Mouse (Mus musculus) forebrain, embryonic 15.5 days (tissue): Measurements from ENCODE around the gene Rnf207. TPM values are rescaled to one million over a fixed set of nuclear protein-coding genes. Genes with fewer than 3 reads are reported as not detected.
A peak's percentile ranks its signal among the peaks of the same experiment; 100 is the strongest.

Source experiments
- ATAC-seq: fragments of 200-750 bp; cut with Nextera tagmentation; replicated peaks from 2 replicates; pipeline ENCODE4 v1.8.0; 2017; ENCODE audit warnings: mild to moderate bottlenecking, moderate TSS enrichment, moderate library complexity
- H3K27ac ChIP-seq: fragments of 300-500 bp; sonication (generic); replicated peaks from 2 replicates; pipeline ENCODE4 v1.5.1; 2015; ENCODE audit warnings: mild to moderate bottlenecking, inconsistent platforms
- H3K27me3 ChIP-seq: fragments of 300-500 bp; sonication (generic); 2 replicates; pipeline ENCODE4 v1.6.1; 2015; ENCODE audit warnings: inconsistent platforms
- H3K36me3 ChIP-seq: fragments of 300-500 bp; sonication (generic); 2 replicates; pipeline ENCODE4 v1.6.1; 2015; ENCODE audit warnings: mild to moderate bottlenecking, inconsistent platforms
- H3K4me1 ChIP-seq: fragments of 300-500 bp; sonication (generic); 2 replicates; pipeline ENCODE4 v1.6.1; 2015; ENCODE audit warnings: inconsistent platforms
- H3K4me2 ChIP-seq: fragments of 300-500 bp; sonication (generic); replicated peaks from 2 replicates; pipeline ENCODE4 v1.6.1; 2015; ENCODE audit warnings: mild to moderate bottlenecking, inconsistent platforms
- H3K4me3 ChIP-seq: fragments of 300-500 bp; sonication (generic); 2 replicates; pipeline ENCODE4 v1.5.1; 2015; ENCODE audit warnings: mild to moderate bottlenecking, inconsistent platforms
- H3K9ac ChIP-seq: fragments of 300-500 bp; sonication (generic); replicated peaks from 2 replicates; pipeline ENCODE4 v1.6.1; 2015; ENCODE audit warnings: mild to moderate bottlenecking, inconsistent platforms
- H3K9me3 ChIP-seq: fragments of 300-500 bp; sonication (generic); 2 replicates; pipeline ENCODE4 v1.6.1; 2016; ENCODE audit warnings: inconsistent platforms
- WGBS: fragments of 180-500 bp; shearing (Covaris S2); methylation state at CpG from one replicate; pipeline ENCODE4 v1.1.7; 2015; ENCODE audit warnings: mixed read lengths; 5-methylcytosine and 5-hydroxymethylcytosine counted together
- polyA plus RNA-seq: library from polyadenylated mRNA; unstranded; fragments of >200 nt; fragmentation: Nextera tagmentation; extraction: Ambion mirVana; gene quantifications from 2 replicates; pipeline ENCODE4 v1.2.1, GENCODE M21; 2015

Rnf207 gene
- polyA plus RNA-seq, 1 experiment from 2014 or later, result 2.9 TPM

- peak; percentile 38 for ATAC-seq
- no peaks in the 10 kb centered on the region for H3K9me3 ChIP-seq
- peaks cover 40% of the 10 kb centered on the region for H3K4me1 ChIP-seq
- peak overlapping the region; percentile 58 for H3K4me2 ChIP-seq
- H3K27ac ChIP-seq, result no peak overlapping the region
- H3K9ac ChIP-seq, result peak overlapping the region; percentile 41
- WGBS, result under 1% methylated on average over 39 of the region's 39 CpGs
- H3K27me3 ChIP-seq, result peaks cover 89% of the 10 kb centered on the region
- H3K36me3 ChIP-seq, result no peaks in the 10 kb centered on the region
- peak overlapping the region; percentile 36 for H3K4me3 ChIP-seq
Measured at GRCm38 (mm10) chr4:152290385-152290784, 28.4 kb downstream of the Rnf207 start.

- Histone ChIP-seq H3K9me3 (no peaks in the 10 kb centered on the region), H3K36me3 (no peaks in the 10 kb centered on the region), H3K4me3 (no peak overlapping the region), H3K4me2 (no peak overlapping the region), H3K27me3 (peaks cover 90% of the 10 kb centered on the region), H3K4me1 (peaks cover 42% of the 10 kb centered on the region), H3K27ac (no peak overlapping the region), H3K9ac (no peak overlapping the region)
- ATAC-seq, result no peak
- 37% methylated on average over 18 of the region's 18 CpGs for WGBS
Measured at GRCm38 (mm10) chr4:152288398-152288945, 30.3 kb downstream of the Rnf207 start.

GRCm38 (mm10) chr4:152287317-152288120 lies 31.3 kb downstream of the Rnf207 start:
- Histone ChIP-seq H3K27ac (no peak overlapping the region), H3K36me3 (no peaks in the 10 kb centered on the region), H3K4me3 (no peak overlapping the region), H3K27me3 (peaks cover 90% of the 10 kb centered on the region), H3K4me2 (peak overlapping the region; percentile 65), H3K4me1 (peaks cover 51% of the 10 kb centered on the region), H3K9ac (no peak overlapping the region), H3K9me3 (no peaks in the 10 kb centered on the region)
- 8% methylated on average over 19 of the region's 19 CpGs for WGBS
- no peak for ATAC-seq

- no peaks in the 10 kb centered on the region for H3K36me3 ChIP-seq
- H3K4me2 ChIP-seq, result peak overlapping the region; percentile 65
- H3K9ac ChIP-seq, result peak overlapping the region; percentile 43; the same call in 1 of the 2 replicates
- no peaks in the 10 kb centered on the region for H3K9me3 ChIP-seq
- no peak overlapping the region for H3K27ac ChIP-seq
- H3K4me1 ChIP-seq, result peaks cover 51% of the 10 kb centered on the region
- H3K27me3 ChIP-seq, result peaks cover 90% of the 10 kb centered on the region
- peak overlapping the region; percentile 42 for H3K4me3 ChIP-seq
- no peak for ATAC-seq
- 3% methylated on average over 26 of the region's 26 CpGs for WGBS
Measured at GRCm38 (mm10) chr4:152286887-152287286, 31.9 kb downstream of the Rnf207 start.

GRCm38 (mm10) chr4:152286183-152286582 lies 32.6 kb downstream of the Rnf207 start:
- H3K9me3 ChIP-seq, result no peaks in the 10 kb centered on the region
- H3K9ac ChIP-seq, result peak overlapping the region; percentile 43
- WGBS, result under 1% methylated on average over 32 of the region's 32 CpGs
- H3K27me3 ChIP-seq, result peaks cover 90% of the 10 kb centered on the region
- peak overlapping the region; percentile 65 for H3K4me2 ChIP-seq
- H3K36me3 ChIP-seq, result no peaks in the 10 kb centered on the region
- peak overlapping the region; percentile 42 for H3K4me3 ChIP-seq
- H3K4me1 ChIP-seq, result peaks cover 51% of the 10 kb centered on the region
- peak; percentile 9; the same call in 1 of the 2 replicates for ATAC-seq
- H3K27ac ChIP-seq, result no peak overlapping the region

GRCm38 (mm10) chr4:152285505-152285904 lies 33.3 kb downstream of the Rnf207 start:
- no peaks in the 10 kb centered on the region for H3K9me3 ChIP-seq
- no peak overlapping the region for H3K27ac ChIP-seq
- H3K4me2 ChIP-seq, result no peak overlapping the region
- H3K4me1 ChIP-seq, result peaks cover 44% of the 10 kb centered on the region
- H3K27me3 ChIP-seq, result peaks cover 90% of the 10 kb centered on the region
- no peaks in the 10 kb centered on the region for H3K36me3 ChIP-seq
- no peak overlapping the region for H3K9ac ChIP-seq
- H3K4me3 ChIP-seq, result no peak overlapping the region
- WGBS, result 3% methylated on average over 10 of the region's 10 CpGs
- no peak for ATAC-seq

DNA sequence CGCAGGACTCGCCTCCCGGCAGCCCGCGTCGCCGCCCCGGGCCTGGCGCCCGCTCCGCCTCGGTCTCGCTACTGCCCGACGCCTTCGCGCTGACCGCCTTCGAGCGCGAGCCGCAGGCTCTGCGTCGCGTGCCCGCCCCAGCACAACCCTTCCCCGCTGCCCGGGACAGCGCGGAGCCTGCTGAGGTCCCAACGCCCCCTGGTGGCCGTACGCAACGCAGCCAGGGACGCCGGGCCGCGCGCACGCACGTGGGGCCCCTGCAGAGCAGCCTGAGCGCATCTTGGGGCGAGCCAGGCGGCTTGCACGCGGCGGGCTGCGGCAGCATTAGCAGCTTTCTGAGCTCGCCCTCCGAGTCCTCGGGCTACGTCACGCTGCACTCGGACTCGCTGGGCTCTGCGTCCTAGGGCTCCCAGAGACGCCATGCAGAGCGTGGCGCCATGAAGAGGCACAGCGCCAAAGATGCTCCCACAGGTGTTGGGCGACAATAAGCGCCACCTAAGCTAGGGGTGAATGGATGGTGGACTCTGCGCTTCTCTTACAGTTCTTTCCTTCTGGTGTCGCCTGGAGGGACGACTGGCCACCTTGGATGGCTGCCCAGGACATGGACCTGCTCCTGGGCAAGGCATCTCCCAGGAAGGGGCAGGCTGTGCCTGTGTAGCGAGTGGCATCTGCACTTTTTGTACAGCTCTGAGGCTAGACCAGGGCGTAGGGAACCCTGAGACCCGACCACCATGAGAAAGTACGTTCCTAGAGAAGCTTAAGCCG lies 35.4 kb downstream of the Rnf207 start:
- Histone ChIP-seq H3K27me3 (peaks cover 85% of the 10 kb centered on the region), H3K4me1 (peaks cover 35% of the 10 kb centered on the region), H3K9me3 (no peaks in the 10 kb centered on the region), H3K9ac (peak overlapping the region; percentile 37), H3K36me3 (no peaks in the 10 kb centered on the region), H3K4me3 (peak overlapping the region; percentile 38), H3K4me2 (peak overlapping the region; percentile 60), H3K27ac (no peak overlapping the region)
- peak; percentile 83 for ATAC-seq
- WGBS, result 5% methylated on average over 68 of the region's 70 CpGs

DNA sequence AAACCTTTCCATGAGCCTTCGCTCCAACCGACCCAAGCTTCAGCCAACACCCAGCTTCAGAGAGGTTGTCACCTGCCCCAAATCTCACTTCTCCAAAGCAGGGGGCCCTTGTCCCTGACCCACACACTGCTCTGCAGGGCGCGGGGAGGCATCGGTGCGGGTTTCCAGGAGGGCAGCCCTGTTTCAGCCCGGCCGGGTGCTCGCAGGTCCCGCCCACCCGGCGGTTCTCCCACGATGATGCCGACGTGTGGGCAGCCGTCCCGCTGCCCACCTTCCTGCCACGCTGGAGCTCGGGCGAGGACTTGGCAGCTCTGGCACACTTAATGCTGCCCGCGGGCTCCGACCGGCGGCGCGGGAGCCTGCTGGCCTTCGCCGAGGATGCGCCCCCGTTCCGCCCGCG lies 36.1 kb downstream of the Rnf207 start:
- peaks cover 79% of the 10 kb centered on the region for H3K27me3 ChIP-seq
- H3K36me3 ChIP-seq, result no peaks in the 10 kb centered on the region
- H3K9ac ChIP-seq, result peak overlapping the region; percentile 37
- H3K4me2 ChIP-seq, result peak overlapping the region; percentile 60
- H3K27ac ChIP-seq, result no peak overlapping the region
- H3K4me3 ChIP-seq, result peak overlapping the region; percentile 38
- H3K4me1 ChIP-seq, result peaks cover 29% of the 10 kb centered on the region
- no peak; the same call in 1 of the 2 replicates for ATAC-seq
- H3K9me3 ChIP-seq, result no peaks in the 10 kb centered on the region
- 15% methylated on average over 34 of the region's 34 CpGs for WGBS

DNA sequence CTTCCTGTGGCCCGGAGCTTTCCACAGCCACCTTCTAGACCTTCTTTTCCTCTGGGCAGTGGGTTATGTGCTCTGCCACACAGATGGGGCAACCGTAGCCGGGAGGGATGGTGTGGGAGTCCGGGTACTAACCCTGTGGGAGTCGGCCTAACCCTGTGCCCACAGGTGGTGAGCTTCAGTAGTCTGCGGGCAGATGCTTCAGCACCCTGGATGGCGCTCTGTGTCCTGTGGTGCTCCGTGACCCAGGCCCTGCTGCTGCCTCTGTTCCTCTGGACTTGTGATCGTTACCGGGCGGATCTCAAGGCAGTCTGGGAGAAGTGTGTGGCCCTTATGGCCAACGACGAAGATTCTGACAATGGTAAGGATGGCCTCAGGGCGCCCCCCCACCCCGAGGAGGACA lies 37.2 kb downstream of the Rnf207 start:
- no peak overlapping the region for H3K27ac ChIP-seq
- peaks cover 18% of the 10 kb centered on the region for H3K4me1 ChIP-seq
- no peaks in the 10 kb centered on the region for H3K36me3 ChIP-seq
- H3K27me3 ChIP-seq, result peaks cover 68% of the 10 kb centered on the region
- no peak overlapping the region for H3K4me2 ChIP-seq
- H3K4me3 ChIP-seq, result no peak overlapping the region
- no peak for ATAC-seq
- WGBS, result 47% methylated on average over 15 of the region's 15 CpGs
- no peaks in the 10 kb centered on the region for H3K9me3 ChIP-seq
- no peak overlapping the region for H3K9ac ChIP-seq

- no peak for ATAC-seq
- 82% methylated on average over 23 of the region's 23 CpGs for WGBS
Measured at GRCm38 (mm10) chr4:152278986-152279385, 39.8 kb downstream of the Rnf207 start.

DNA sequence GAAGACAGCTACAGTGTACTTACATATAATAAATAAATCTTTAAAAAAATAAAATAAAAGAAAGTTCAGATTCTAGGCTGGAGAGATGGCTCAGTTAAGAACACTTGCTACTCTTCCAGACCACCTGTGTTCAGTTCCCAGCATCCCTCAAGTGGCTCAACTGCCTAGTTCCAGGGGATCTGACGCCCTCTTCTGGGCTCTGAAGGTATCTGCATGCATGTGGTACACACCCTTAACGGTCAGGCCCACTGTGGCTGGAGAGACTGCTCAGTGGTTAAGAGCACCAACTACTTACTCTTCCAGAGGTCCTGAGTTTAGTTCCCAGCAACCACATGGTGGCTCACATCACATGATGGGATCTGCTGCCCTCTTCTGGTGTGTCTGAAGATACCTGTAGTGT lies 40.9 kb downstream of the Rnf207 start:
- Histone ChIP-seq H3K4me2 (no peak overlapping the region), H3K27me3 (peaks cover 53% of the 10 kb centered on the region), H3K9me3 (no peaks in the 10 kb centered on the region), H3K36me3 (no peaks in the 10 kb centered on the region), H3K4me1 (peaks cover 22% of the 10 kb centered on the region), H3K9ac (no peak overlapping the region), H3K27ac (no peak overlapping the region), H3K4me3 (no peak overlapping the region)
- 71% methylated on average over 2 of the region's 2 CpGs for WGBS
- ATAC-seq, result no peak

More at GRCm38 (mm10) chr4:152278986-152279385, 39.8 kb downstream of the Rnf207 start:
- Histone ChIP-seq H3K9ac (no peak overlapping the region), H3K36me3 (no peaks in the 10 kb centered on the region), H3K4me3 (no peak overlapping the region), H3K9me3 (no peaks in the 10 kb centered on the region), H3K4me1 (peaks cover 23% of the 10 kb centered on the region), H3K27ac (no peak overlapping the region), H3K4me2 (no peak overlapping the region), H3K27me3 (peaks cover 62% of the 10 kb centered on the region)
